Mouse (Mus musculus) adrenal gland, adult 2 months (tissue): ENCODE results near the gene Ntrk3. TPM values are rescaled to one million over a fixed set of nuclear protein-coding genes. Genes with fewer than 3 reads are reported as not detected.

Experiments used
- DNase-seq: peaks from one replicate; pipeline ENCODE4 v3.0.0; 2021
- polyA plus RNA-seq: library from polyadenylated mRNA; depleted of rRNA; stranded (reverse); fragments of >200 nt; gene quantifications from 2 replicates; pipeline ENCODE4 v1.2.3, GENCODE M21; 2012
- total RNA-seq, 2 experiments: library from RNA; stranded (reverse); gene quantifications; 2 replicates each; pipeline ENCODE4 v1.2.3; 2021

The Ntrk3 gene
- total and polyA plus RNA-seq, 3 experiments, result 22.5 to 25.6 (median 23.5) TPM

- no peak for DNase-seq
These were observed 296.9 kb downstream of the Ntrk3 start for GRCm38 (mm10) chr7:78440896-78441295.

- no peak for DNase-seq
These were observed 297.3 kb downstream of the Ntrk3 start for GRCm38 (mm10) chr7:78440476-78440875.

GRCm38 (mm10) chr7:78439361-78440120 is 298.3 kb downstream of the Ntrk3 start:
- no peak for DNase-seq

GRCm38 (mm10) chr7:78433617-78434144 is 304.1 kb downstream of the Ntrk3 start:
- no peak for DNase-seq

GRCm38 (mm10) chr7:78431611-78432010 is 306.2 kb downstream of the Ntrk3 start:
- no peak for DNase-seq

GRCm38 (mm10) chr7:78412172-78412571 is 325.6 kb downstream of the Ntrk3 start:
- no peak for DNase-seq

- no peak for DNase-seq
These were observed 327.8 kb downstream of the Ntrk3 start for GRCm38 (mm10) chr7:78409970-78410369.

- no peak for DNase-seq
These were observed 331.0 kb downstream of the Ntrk3 start for GRCm38 (mm10) chr7:78406641-78407291.

- no peak for DNase-seq
These were observed 333.3 kb downstream of the Ntrk3 start for GRCm38 (mm10) chr7:78404481-78404880.

- DNase-seq, result no peak
These were observed 335.3 kb downstream of the Ntrk3 start for GRCm38 (mm10) chr7:78402495-78402894.

- DNase-seq, result no peak
These were observed 337.6 kb downstream of the Ntrk3 start for GRCm38 (mm10) chr7:78400219-78400618.

- no peak for DNase-seq
These were observed 339.4 kb downstream of the Ntrk3 start for GRCm38 (mm10) chr7:78398377-78398776.

- DNase-seq, result no peak
These were observed 340.6 kb downstream of the Ntrk3 start for GRCm38 (mm10) chr7:78397215-78397614.

- no peak for DNase-seq
These were observed 347.8 kb downstream of the Ntrk3 start for GRCm38 (mm10) chr7:78390019-78390418.

- DNase-seq, result no peak
These were observed 349.7 kb downstream of the Ntrk3 start for GRCm38 (mm10) chr7:78388101-78388500.

- DNase-seq, result no peak
These were observed 351.8 kb downstream of the Ntrk3 start for GRCm38 (mm10) chr7:78385971-78386370.

- peak; percentile 15 for DNase-seq
These were observed 353.7 kb downstream of the Ntrk3 start for GRCm38 (mm10) chr7:78384111-78384510.

GRCm38 (mm10) chr7:78382126-78382525 is 355.7 kb downstream of the Ntrk3 start:
- no peak for DNase-seq

- no peak for DNase-seq
These were observed 358.0 kb downstream of the Ntrk3 start for GRCm38 (mm10) chr7:78379784-78380183.

GRCm38 (mm10) chr7:78378306-78378705 is 359.5 kb downstream of the Ntrk3 start:
- DNase-seq, result no peak

- no peak for DNase-seq
These were observed 360.9 kb downstream of the Ntrk3 start for GRCm38 (mm10) chr7:78376875-78377274.

- peak; percentile 24 for DNase-seq
These were observed 376.2 kb downstream of the Ntrk3 start for GRCm38 (mm10) chr7:78361341-78362309.
